Mouse (Mus musculus): Measurements from ENCODE around the gene Nphp3.

The Nphp3 gene

GRCm38 (mm10) chr9:104001921-104002859 lies at the start of gene Nphp3:
Gene Nphp3 (plus strand): TSS chr9:104002544.
- peak; percentile 100 for DNase-seq

GRCm38 (mm10) chr9:103958722-103959121 lies 43.6 kb upstream of the Nphp3 start:
- DNase-seq = no peak

- DNase-seq = no peak
These were observed 42.4 kb upstream of the Nphp3 start for GRCm38 (mm10) chr9:103959989-103960388.

GRCm38 (mm10) chr9:103996496-103996895 lies 5.8 kb upstream of the Nphp3 start:
- DNase-seq = peak; percentile 41 to 49

GRCm38 (mm10) chr9:104000601-104001000 lies 1.7 kb upstream of the Nphp3 start:
- peak; percentile 42 to 44 for DNase-seq

- DNase-seq = peak; percentile 79 to 87
These were observed 578 bp downstream of the Nphp3 start for GRCm38 (mm10) chr9:104002913-104003330.

GRCm38 (mm10) chr9:104014526-104014925 lies 12.2 kb downstream of the Nphp3 start:
- DNase-seq = no peak

GRCm38 (mm10) chr9:104021026-104021425 lies 18.7 kb downstream of the Nphp3 start:
- DNase-seq = no peak

GRCm38 (mm10) chr9:104027186-104027585 lies 24.8 kb downstream of the Nphp3 start:
- no peak for DNase-seq

- DNase-seq = no peak
These were observed 27.5 kb downstream of the Nphp3 start for GRCm38 (mm10) chr9:104029861-104030260.

GRCm38 (mm10) chr9:104034231-104034630 lies 31.9 kb downstream of the Nphp3 start:
- DNase-seq = no peak

GRCm38 (mm10) chr9:104034718-104035117 lies 32.4 kb downstream of the Nphp3 start:
- no peak for DNase-seq

- peak; percentile 89 for DNase-seq
These were observed 33.1 kb downstream of the Nphp3 start for GRCm38 (mm10) chr9:104035261-104036015.

GRCm38 (mm10) chr9:104038266-104038665 lies 35.9 kb downstream of the Nphp3 start:
- no peak for DNase-seq

GRCm38 (mm10) chr9:104039031-104039695 lies 36.8 kb downstream of the Nphp3 start:
- DNase-seq = no peak

- DNase-seq = no peak
These were observed 37.4 kb downstream of the Nphp3 start for GRCm38 (mm10) chr9:104039742-104040141.

GRCm38 (mm10) chr9:104040362-104040761 lies 38.0 kb downstream of the Nphp3 start, which contains the start of gene Gm28305:
Gene Gm28305 (plus strand): TSS chr9:104040662.
- no peak for DNase-seq

GRCm38 (mm10) chr9:104043676-104044075 lies 41.3 kb downstream of the Nphp3 start:
- DNase-seq = no peak

- DNase-seq = no peak
These were observed 48.7 kb downstream of the Nphp3 start for GRCm38 (mm10) chr9:104051028-104051427.

GRCm38 (mm10) chr9:104062430-104063243 lies 60.3 kb downstream of the Nphp3 start, which contains the start of gene Uba5:
Gene Uba5 (minus strand): TSS chr9:104063134.
- DNase-seq = peak; percentile 81 to 90

GRCm38 (mm10) chr9:104063244-104063961 lies 61.1 kb downstream of the Nphp3 start, which contains the start of gene Acad11:
Gene Acad11 (plus strand): TSS chr9:104063377.
- DNase-seq = peak; percentile 87 to 92
